Mouse (Mus musculus) right cerebral cortex, postnatal 10 days (tissue): ENCODE measurements around the gene Timm10b.
A peak's percentile ranks its signal among the peaks of the same experiment; 100 is the strongest.

ENCODE experiments used
- DNase-seq, 2 experiments: peaks; one replicate each; pipeline ENCODE4 v3.0.0; 2021; ENCODE audit warnings: low spot score in 2 of 2

The Timm10b gene

GRCm38 (mm10) chr7:105639756-105640155 lies at the start of gene Timm10b:
Timm10b (plus strand) TSS chr7:105640056.
- no peak for DNase-seq

DNA sequence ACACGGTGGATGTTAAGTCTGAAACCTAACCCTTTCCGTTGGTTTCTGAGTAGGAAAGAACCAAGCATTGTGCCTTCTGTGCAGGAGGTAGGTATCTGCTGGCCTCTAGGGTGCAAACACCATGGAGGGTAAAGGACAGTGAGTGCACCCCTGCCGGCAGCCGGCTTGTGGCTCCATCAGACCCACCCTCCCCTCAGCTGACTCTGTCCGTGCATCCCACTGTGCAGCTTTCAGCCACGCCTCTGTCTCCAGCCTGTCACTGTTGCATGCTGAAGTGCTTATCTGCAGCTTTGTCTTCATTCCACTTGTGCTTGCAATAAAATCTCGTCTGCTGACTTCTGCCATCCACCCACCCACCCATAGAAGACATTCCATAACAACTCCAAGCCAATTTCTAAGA lies 49.8 kb upstream of the Timm10b start:
- no peak for DNase-seq

- peak; percentile 53 to 70 for DNase-seq
Observed at GRCm38 (mm10) chr7:105602860-105603623, 36.8 kb upstream of the Timm10b start.

- no peak for DNase-seq
Observed at GRCm38 (mm10) chr7:105608467-105608866, 31.4 kb upstream of the Timm10b start.

DNA sequence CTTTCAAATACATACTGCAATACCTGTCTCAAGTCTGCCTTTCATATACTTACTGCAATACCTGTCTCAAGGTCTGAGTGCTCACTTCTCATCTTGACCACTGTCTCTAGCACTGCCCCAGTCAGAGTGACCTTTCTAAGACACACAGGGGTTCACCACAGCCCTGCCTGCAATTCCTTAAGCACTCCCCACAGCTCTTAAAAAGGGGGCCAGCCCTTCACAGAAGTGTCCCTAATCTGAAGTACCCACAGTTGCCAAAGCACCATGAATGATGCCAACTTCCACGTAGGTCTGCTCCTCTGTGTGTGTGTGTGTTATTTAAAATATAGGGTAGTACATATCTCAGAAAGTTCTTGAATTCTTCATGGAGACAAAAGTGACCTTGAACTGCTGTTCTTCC lies 28.1 kb upstream of the Timm10b start:
- no peak for DNase-seq

- DNase-seq: no peak
Observed at GRCm38 (mm10) chr7:105614400-105614799, 25.5 kb upstream of the Timm10b start.

GRCm38 (mm10) chr7:105615720-105616119 lies 24.1 kb upstream of the Timm10b start:
- no peak for DNase-seq

GRCm38 (mm10) chr7:105616561-105616960 lies 23.3 kb upstream of the Timm10b start:
- DNase-seq: no peak

- no peak for DNase-seq
Observed at GRCm38 (mm10) chr7:105617810-105618209, 22.0 kb upstream of the Timm10b start.

GRCm38 (mm10) chr7:105619701-105620100 lies 20.2 kb upstream of the Timm10b start:
- no peak for DNase-seq

DNA sequence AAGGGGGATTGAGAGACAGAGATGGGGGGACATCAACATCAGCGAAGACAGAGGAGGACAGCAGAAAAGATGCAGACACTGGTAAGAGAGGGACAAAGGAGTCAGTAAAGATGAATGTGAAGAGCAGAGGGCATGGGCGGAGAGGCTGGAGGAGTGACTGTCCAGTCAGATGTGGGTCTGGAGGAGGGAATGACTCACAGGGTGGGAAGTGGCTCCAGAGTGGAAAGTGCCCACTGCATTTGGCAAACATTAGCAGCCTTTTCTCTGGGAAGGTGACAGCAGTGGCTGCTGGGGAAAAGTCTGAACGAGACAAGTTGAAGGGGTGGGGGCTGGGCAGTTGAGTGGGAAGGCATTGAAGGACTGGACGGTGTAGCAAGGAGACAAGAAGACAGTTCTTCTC lies 18.8 kb upstream of the Timm10b start:
- no peak for DNase-seq

DNA sequence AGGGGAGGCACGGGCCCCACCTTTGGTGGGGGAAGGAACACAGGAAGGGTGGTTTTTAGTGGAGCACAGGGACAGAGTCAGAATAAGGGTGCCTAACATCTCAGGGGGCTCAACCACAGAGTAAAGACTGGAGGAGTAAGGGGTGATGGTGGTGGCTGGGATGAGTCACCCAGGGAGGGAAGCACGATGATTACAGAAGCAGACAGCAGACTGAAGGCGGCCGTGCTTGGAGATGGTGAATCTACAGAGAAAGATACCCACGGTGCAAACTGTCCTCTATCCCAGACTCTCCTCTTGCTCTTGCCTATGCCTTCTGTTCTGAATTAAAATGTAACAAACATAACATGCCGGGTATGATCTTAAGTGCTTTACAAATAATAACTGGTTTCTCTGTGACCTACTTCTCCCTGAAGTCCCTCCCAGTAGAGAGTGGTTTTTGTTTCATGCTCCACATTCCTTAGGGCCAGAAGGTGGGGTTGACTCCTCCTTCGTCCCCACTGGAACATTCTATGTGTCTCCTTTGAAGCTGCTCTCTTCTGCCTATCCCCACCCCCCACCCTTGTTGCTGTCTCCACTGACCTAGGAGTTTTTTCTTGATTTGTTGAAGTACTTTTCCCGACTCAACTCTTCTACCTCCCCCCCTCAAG lies 18.1 kb upstream of the Timm10b start:
- DNase-seq: no peak

- no peak for DNase-seq
Observed at GRCm38 (mm10) chr7:105625397-105625796, 14.5 kb upstream of the Timm10b start.

DNA sequence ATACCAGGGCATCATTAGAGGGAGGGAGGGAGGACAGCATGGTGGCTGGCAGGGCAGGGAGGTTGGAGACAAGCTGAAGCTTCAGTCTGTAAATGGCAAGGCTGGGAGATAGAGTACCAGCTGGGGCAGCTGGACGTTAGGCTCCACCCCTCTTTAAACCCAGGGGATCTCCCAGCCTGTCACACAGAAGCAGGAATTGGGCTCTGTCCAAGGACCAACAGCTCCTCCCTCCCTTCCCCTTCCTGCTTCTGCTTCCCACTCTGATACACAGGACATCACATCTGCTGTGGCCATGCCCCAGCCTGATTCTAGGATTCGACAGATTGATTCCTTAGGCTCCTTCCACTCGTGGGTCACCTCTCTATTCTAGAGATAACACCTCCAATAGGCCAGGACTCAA lies 11.2 kb upstream of the Timm10b start:
- peak in 1 of 2 experiments; percentile 59 for DNase-seq

GRCm38 (mm10) chr7:105632551-105632972 lies 7.3 kb upstream of the Timm10b start:
- DNase-seq: no peak

GRCm38 (mm10) chr7:105633127-105633800 lies 6.6 kb upstream of the Timm10b start, which contains the start of gene Trim3:
Trim3 (minus strand) TSS chr7:105633571.
- DNase-seq: peak; percentile 93

DNA sequence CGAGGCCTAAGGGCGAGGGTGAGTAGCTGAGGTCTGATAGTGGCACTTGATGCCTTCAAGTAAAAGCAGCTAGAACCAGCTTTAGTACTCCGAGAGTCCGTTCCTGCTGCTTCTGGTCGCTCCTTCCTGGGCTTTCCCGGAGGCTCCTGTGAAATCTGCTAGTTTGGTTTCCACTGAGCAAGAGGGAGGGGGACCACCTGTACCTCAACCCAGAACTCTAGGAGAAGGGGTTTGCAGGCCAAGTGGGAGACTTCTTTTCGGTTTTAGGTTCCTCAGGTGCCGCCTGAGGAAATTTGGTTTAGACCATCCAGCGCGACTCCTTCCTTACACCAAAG lies 6.1 kb upstream of the Timm10b start:
- no peak for DNase-seq

- no peak for DNase-seq
Observed at GRCm38 (mm10) chr7:105634272-105634920, 5.5 kb upstream of the Timm10b start.

GRCm38 (mm10) chr7:105635726-105636125 lies 4.1 kb upstream of the Timm10b start:
- no peak for DNase-seq

DNA sequence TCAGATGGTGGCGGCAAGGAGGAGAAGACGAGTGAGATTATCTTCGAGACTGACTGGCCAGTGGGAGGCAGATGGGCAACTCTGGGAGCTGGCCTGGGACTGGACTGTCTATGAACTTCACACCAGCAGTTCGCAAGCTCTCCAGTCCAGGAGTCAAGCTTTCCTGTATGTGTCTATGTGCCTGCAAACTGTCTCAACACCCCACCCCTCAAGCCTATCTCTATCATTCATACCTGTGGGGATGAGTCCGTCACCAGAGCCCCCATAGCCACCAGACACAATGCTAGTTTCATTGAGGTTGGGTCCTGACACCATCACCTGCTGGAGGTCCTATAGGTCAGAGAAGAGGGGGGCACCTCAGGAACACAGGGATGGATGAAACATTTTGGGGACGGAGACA lies 1.1 kb upstream of the Timm10b start:
- peak in 1 of 2 experiments; percentile 38 for DNase-seq

DNA sequence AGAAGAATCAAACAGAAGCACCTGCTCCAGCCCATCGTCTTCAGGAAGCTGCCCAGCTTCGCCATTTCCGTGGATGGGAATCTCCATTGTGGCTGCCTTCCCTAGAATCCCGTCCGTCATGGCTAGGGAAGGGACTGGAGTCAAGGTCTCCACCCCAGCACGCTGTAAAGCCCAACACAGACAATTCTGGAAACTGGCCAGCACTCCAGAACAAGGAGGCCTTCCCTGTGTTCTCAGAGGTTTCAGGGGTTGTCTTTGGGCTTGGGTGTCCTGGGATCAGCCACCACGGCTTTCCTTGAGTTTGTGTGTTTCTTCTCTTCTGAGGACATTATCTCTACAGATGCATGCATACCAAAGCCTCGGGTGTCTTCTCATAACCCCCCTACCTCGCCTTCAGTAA lies 552 bp upstream of the Timm10b start:
- DNase-seq: peak in 1 of 2 experiments; percentile 51

GRCm38 (mm10) chr7:105640233-105640893 lies 507 bp downstream of the Timm10b start, which contains the start of the genes Arfip2 and Gm45799:
Arfip2 (minus strand) TSS chr7:105640416.
Gm45799 (plus strand) TSS chr7:105640552.
- DNase-seq: peak; percentile 98 to 99
